Mouse (Mus musculus): Measurements from ENCODE around the gene Nsdhl. TPM values are rescaled to one million over a fixed set of nuclear protein-coding genes. Genes with fewer than 3 reads are reported as not detected.

Gene Nsdhl
- 15.1 and 16.9 TPM in 2 replicates for polyA plus RNA-seq (2012; ENCODE audit: insufficient read depth, insufficient read length, missing spikeins)

GRCm38 (mm10) chrX:72917884-72918681 lies at the start of gene Nsdhl, which contains the start of gene Cetn2:
TSS of gene Nsdhl (plus strand) at chrX:72918557.
TSS of gene Cetn2 (minus strand) at chrX:72918411.
- H3K4me1 ChIP-seq (ENCODE audit: control insufficient read depth, insufficient read depth, low read length), result no peaks in the 10 kb centered on the region; the same call in 1 of the 2 replicates
- H3K4me3 ChIP-seq (ENCODE audit: insufficient read depth, low read length), result peak within 1 kb of the TSS; percentile 93
- peak within 1 kb of the TSS; percentile 65 for H3K27ac ChIP-seq (ENCODE audit: insufficient read depth, low read depth, low read length)
- TF ChIP-seq POLR2A (IDR thresholded peaks at IDR 0.05; ENCODE audit: borderline replicate concordance, low read depth, low read length), result no peak

GRCm38 (mm10) chrX:72895388-72896054 lies 22.8 kb upstream of the Nsdhl start:
- TF ChIP-seq CTCF (IDR thresholded peaks at IDR 0.05; ENCODE audit: low read depth, low read length) (no peak), POLR2A (IDR thresholded peaks at IDR 0.05; ENCODE audit: borderline replicate concordance, low read depth, low read length) (no peak)
- Histone ChIP-seq H3K4me1 (ENCODE audit: control insufficient read depth, insufficient read depth, low read length) (no peaks in the 10 kb centered on the region), H3K4me3 (ENCODE audit: insufficient read depth, low read length) (no peak overlapping the region), H3K27ac (ENCODE audit: insufficient read depth, low read depth, low read length) (no peak overlapping the region)

GRCm38 (mm10) chrX:72896055-72896437 lies 22.3 kb upstream of the Nsdhl start:
- H3K27ac ChIP-seq (ENCODE audit: insufficient read depth, low read depth, low read length), result no peak overlapping the region
- H3K4me3 ChIP-seq (ENCODE audit: insufficient read depth, low read length), result no peak overlapping the region
- TF ChIP-seq CTCF (IDR thresholded peaks at IDR 0.05; ENCODE audit: low read depth, low read length) (no peak), POLR2A (IDR thresholded peaks at IDR 0.05; ENCODE audit: borderline replicate concordance, low read depth, low read length) (no peak)
- no peaks in the 10 kb centered on the region for H3K4me1 ChIP-seq (ENCODE audit: control insufficient read depth, insufficient read depth, low read length)

- Histone ChIP-seq H3K27ac (ENCODE audit: insufficient read depth, low read depth, low read length) (no peak overlapping the region), H3K4me3 (ENCODE audit: insufficient read depth, low read length) (no peak overlapping the region), H3K4me1 (ENCODE audit: control insufficient read depth, insufficient read depth, low read length) (no peaks in the 10 kb centered on the region)
- TF ChIP-seq CTCF (IDR thresholded peaks at IDR 0.05; ENCODE audit: low read depth, low read length) (no peak), POLR2A (IDR thresholded peaks at IDR 0.05; ENCODE audit: borderline replicate concordance, low read depth, low read length) (no peak)
Measured at GRCm38 (mm10) chrX:72902530-72902929, 15.8 kb upstream of the Nsdhl start.

- H3K4me3 ChIP-seq (ENCODE audit: insufficient read depth, low read length), result no peak overlapping the region
- H3K27ac ChIP-seq (ENCODE audit: insufficient read depth, low read depth, low read length), result no peak overlapping the region
- peaks cover 12% of the 10 kb centered on the region for H3K4me1 ChIP-seq (ENCODE audit: control insufficient read depth, insufficient read depth, low read length)
- TF ChIP-seq POLR2A (IDR thresholded peaks at IDR 0.05; ENCODE audit: borderline replicate concordance, low read depth, low read length) (no peak), CTCF (IDR thresholded peaks at IDR 0.05; ENCODE audit: low read depth, low read length) (no peak)
Measured at GRCm38 (mm10) chrX:72907619-72908403, 10.5 kb upstream of the Nsdhl start.

- no peak overlapping the region for H3K27ac ChIP-seq (ENCODE audit: insufficient read depth, low read depth, low read length)
- H3K4me3 ChIP-seq (ENCODE audit: insufficient read depth, low read length), result no peak overlapping the region
- peaks cover 12% of the 10 kb centered on the region for H3K4me1 ChIP-seq (ENCODE audit: control insufficient read depth, insufficient read depth, low read length)
- TF ChIP-seq CTCF (IDR thresholded peaks at IDR 0.05; ENCODE audit: low read depth, low read length) (no peak), POLR2A (IDR thresholded peaks at IDR 0.05; ENCODE audit: borderline replicate concordance, low read depth, low read length) (no peak)
Measured at GRCm38 (mm10) chrX:72908404-72908741, 10.0 kb upstream of the Nsdhl start.

- Histone ChIP-seq H3K4me1 (ENCODE audit: control insufficient read depth, insufficient read depth, low read length) (peaks cover 12% of the 10 kb centered on the region), H3K4me3 (ENCODE audit: insufficient read depth, low read length) (no peak overlapping the region), H3K27ac (ENCODE audit: insufficient read depth, low read depth, low read length) (no peak overlapping the region)
- TF ChIP-seq CTCF (IDR thresholded peaks at IDR 0.05; ENCODE audit: low read depth, low read length), result no peak
- TF ChIP-seq POLR2A (IDR thresholded peaks at IDR 0.05; ENCODE audit: borderline replicate concordance, low read depth, low read length), result no peak
Measured at GRCm38 (mm10) chrX:72911611-72912010, 6.7 kb upstream of the Nsdhl start.

GRCm38 (mm10) chrX:72918682-72919059 lies 314 bp downstream of the Nsdhl start:
- TF ChIP-seq CTCF (IDR thresholded peaks at IDR 0.05; ENCODE audit: low read depth, low read length), result no peak
- TF ChIP-seq POLR2A (IDR thresholded peaks at IDR 0.05; ENCODE audit: borderline replicate concordance, low read depth, low read length), result no peak
- Histone ChIP-seq H3K4me1 (ENCODE audit: control insufficient read depth, insufficient read depth, low read length) (no peaks in the 10 kb centered on the region; the same call in 1 of the 2 replicates), H3K4me3 (ENCODE audit: insufficient read depth, low read length) (peak overlapping the region; percentile 61), H3K27ac (ENCODE audit: insufficient read depth, low read depth, low read length) (peak overlapping the region; percentile 65)

- no peaks in the 10 kb centered on the region; the same call in 1 of the 2 replicates for H3K4me1 ChIP-seq (ENCODE audit: control insufficient read depth, insufficient read depth, low read length)
- TF ChIP-seq CTCF (IDR thresholded peaks at IDR 0.05; ENCODE audit: low read depth, low read length), result no peak
- TF ChIP-seq POLR2A (IDR thresholded peaks at IDR 0.05; ENCODE audit: borderline replicate concordance, low read depth, low read length), result no peak
- no peak overlapping the region for H3K4me3 ChIP-seq (ENCODE audit: insufficient read depth, low read length)
- H3K27ac ChIP-seq (ENCODE audit: insufficient read depth, low read depth, low read length), result no peak overlapping the region
Measured at GRCm38 (mm10) chrX:72921391-72921790, 3.0 kb downstream of the Nsdhl start.
